Mouse (Mus musculus): ENCODE data around the gene Dpep2nb.
"Not testable (repeated sequence)": the region's sequence is repeated elsewhere in the genome, so short reads cannot be mapped to it uniquely, and the experiment has no call there.

Gene Dpep2nb

DNA sequence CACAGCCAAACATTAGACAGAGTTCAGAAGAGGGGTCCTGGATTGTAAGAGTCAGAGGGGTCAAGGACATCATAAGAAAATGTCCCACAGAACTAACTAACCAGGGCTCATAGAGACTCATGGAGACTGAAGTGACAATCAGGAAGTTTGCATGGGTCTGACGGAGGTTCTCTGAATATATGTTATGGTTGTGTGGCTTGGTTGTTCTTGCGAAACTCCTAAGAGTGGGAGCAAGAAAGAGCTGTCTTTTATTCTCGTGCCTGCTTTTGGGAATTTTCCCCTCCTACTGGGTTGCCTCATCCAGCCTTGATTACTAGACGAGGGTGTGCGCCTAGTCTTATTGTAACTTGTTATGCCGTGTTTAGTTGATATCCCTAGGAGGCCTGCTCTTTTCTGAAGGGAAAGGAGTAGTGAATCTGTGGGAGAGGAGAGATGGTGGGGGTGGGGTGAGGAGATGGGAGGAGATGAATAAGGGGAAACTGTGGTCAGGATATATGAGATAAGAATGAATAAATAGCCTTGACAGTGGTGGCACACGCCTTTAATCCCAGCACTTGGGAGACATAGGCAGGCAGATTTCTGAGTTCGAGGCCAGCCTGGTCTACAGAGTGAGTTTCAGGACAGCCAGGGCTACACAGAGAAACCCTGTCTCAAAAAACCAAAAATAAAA is 1.1 kb downstream of the Dpep2nb start:
- no peak for DNase-seq

DNA sequence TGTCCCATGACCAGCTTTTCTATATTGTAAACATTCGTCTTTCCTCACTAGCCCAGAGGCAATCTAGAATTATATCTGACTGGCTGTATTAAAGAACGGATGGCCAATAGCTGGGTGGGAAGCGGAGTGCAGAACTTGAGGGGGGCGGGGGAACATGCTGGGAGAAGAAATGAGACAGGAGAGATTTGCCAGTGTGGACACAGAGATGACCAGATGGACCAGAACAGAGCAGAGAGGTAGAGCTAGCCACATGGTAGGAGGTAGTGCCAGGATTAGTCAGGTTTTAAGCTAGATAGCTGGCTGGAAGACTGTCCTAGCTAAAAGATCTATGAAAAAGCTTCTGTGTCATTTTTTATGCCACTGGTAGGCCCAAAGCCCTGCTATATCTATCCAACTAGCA is 3.9 kb downstream of the Dpep2nb start:
- no peak for DNase-seq

DNA sequence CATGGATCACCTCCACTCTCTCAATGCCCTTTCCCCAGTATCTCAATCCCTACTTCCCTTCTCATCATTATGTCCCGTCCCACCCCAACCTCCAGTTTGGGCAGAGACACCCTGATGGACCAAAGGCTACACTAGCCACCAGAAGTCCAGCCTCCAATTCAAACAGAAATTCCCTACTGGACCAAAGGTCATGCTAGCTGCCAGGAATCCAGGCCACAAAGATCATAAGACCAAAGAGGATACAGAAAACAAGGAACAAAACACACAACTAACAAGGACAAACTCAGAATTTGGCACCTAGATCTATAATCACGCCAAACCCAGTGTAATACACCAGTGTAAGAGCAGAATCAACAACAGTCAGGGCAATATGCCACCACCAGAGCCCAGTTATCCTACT is 6.8 kb downstream of the Dpep2nb start:
- no peak for DNase-seq

DNA sequence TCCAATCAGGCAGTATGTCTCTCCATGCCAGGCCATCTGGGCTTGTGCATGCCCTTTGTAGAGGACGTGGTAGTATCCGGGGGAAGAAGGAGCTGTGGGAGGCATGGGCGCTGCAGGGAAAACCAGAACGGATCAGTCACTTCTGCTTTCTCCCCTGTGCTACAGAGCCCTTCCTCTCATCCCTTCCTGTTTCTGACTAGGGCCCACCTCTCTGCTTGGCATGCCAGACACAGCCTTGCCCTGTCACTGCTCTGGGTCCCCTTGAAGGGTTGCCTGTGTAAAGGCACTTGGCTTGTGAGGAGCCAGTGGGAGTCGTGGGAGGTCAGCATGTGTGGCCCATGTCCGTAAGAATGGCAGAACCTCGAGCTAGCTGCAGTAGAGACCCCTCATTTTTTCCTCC is 9.4 kb downstream of the Dpep2nb start:
- DNase-seq = no peak

DNA sequence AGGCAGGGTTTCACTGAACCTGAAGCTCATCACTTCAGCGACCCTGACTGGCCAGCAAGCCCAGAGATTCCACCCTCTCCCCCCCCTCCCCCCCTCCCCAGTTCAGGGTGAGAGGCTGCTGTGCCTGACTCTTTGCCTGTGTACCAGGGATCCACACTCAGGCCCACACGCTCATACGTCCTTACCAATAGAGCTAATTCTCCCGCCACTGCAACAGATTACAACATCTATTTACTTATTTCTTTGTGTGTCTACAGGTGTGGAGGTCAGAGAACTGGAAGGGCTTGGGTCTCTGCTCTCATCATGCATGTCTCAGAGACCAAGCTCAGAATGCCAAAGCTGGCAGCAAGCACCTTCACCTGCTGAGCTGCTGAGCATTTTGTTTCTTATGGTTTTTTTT is 12.5 kb downstream of the Dpep2nb start:
- DNase-seq = no peak

DNA sequence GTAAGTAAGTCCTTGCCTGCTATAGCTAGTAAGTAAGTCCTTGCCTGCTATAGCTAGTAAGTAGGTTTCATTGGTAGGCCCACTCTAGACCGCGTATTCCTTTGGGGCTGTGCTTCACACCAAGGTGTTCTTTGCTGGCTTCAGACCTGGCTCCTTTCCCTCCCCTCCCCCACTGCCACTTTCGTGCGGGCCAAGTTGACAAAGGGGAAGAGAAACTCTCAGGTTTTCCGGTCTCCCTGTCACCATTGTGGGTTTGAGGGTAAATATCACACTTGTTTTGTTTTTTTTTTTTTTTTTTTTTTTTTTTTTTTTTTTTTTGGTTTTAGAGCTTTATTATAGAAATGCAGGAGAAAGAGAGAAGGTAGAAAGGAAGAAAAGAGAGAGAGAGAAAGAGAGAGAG is 13.3 kb downstream of the Dpep2nb start:
- no peak for DNase-seq

DNA sequence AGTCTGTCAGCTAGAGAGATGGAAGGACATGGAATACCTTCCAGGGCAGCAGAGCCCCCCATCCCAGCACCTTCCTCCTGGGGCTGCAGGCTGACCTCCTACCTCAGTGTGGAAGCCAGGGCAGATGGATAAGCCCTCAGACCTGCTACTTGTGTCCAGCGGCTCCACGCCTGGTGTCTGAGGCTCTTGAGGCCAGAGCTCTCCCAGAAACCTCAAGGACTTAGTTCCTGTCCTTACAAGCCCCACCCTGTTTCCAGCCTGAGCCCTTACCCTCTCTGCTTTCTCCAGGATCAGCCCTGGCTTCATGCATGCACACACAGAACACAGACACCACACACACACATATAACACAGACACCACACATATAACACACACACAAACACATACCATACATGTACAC is 14.2 kb downstream of the Dpep2nb start:
- DNase-seq = no peak

DNA sequence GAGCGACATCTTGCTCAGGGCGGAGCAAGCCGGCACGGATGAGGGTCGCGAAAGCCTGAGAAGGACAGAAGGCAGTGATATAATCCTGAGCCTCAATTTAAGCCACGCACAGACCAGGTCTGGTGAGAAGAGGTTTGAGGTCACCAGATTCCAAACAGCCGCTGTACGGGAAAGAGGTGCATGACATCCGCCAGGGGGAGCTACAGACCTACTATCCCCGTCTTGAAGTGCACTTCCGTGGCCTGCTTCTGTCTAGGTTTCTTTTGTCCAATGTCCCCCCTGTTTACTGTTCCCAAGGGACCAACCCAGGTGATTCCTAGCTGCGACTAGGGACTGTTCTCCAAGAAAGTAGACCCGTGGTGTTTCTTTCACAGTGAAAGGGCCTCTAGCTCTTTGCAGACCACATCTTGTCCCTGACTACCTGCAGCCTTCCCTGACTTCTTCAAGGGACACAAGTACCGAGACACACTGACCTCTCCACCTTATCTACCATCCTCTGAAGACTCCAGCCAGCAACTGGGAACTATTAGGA is 14.9 kb downstream of the Dpep2nb start, which contains the start of gene Dus2:
Gene Dus2 (plus strand): TSS at position 482 of the 532 bp plus-strand sequence.
- peak; percentile 90 for DNase-seq

DNA sequence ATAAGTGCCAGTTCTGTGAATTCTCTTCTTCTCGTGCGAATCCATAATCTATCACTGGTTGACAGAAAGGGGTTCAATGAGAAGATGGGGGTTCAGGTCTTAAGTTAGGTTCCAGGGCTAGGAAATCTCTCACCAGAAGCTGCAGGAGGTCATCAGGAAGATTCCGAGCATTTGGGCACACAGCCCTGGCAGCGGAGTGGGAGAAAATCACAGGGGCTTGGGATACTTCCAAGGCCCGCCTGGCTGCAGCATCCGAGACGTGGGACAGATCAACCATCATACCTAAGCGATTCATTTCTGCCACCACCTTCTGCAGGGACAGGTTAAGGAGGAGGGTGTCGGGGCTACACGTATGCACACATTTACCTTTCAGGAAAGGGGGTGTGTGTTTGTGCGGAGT is 17.2 kb downstream of the Dpep2nb start:
- DNase-seq = no peak

DNA sequence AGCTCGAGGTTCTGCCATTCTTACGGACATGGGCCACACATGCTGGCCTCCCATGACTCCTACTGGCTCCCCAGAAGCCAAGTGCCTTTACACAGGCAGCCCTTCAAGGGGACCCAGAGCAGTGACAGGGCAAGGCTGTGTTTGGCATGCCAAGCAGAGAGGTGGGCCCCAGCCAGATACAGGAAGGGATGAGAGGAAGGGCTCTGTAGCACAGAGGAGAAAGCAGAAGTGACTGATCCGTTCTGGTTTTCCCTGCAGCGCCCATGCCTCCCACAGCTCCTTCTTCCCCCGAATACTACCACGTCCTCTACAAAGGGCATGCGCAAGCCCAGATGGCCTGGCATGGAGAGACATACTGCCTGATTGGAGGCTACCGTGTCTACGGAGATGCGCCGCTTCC is 22.4 kb downstream of the Dpep2nb start:
- DNase-seq = not testable (repeated sequence)

DNA sequence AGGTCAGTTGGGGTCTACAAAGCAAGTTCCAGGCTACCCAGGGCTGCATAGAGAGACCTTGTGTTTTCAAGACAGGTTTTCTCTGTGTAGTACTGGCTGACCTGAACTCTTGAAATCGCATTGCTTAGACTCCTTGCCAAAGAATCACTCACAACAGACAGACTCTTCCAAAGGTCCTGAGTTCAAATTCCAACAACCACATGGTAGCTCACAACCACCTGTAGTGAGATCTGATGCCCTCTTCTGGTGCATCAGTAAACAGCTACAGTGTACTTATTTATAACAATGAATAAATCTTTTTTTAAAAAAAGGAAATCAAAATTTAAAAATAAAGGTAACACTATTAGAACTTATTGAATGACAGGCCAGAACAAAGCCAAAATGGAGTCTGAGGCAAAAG is 24.6 kb downstream of the Dpep2nb start:
- no peak for DNase-seq

DNA sequence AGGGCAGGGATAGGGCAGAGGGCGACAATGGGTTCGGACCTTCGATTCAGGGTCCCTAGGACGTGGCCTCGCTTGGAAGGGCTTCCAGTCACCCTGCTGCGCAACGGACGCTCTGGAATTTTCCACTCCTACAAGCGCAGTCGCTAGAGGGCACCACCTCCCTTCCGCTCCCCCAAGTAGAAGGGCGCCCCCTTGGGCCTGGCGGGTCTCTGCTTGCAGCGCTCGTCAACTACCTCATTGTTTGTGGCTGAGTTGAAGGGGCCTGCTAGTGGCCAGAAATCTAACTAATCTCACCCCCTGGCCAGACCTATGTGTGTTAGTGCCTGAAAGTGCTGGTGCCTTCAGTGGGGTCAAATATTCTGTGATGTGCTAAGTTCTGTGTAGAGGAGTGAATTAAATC is 26.4 kb downstream of the Dpep2nb start, which contains the start of gene Dpep3:
Gene Dpep3 (minus strand): TSS at position 105 of the 400 bp plus-strand sequence.
- DNase-seq = no peak

DNA sequence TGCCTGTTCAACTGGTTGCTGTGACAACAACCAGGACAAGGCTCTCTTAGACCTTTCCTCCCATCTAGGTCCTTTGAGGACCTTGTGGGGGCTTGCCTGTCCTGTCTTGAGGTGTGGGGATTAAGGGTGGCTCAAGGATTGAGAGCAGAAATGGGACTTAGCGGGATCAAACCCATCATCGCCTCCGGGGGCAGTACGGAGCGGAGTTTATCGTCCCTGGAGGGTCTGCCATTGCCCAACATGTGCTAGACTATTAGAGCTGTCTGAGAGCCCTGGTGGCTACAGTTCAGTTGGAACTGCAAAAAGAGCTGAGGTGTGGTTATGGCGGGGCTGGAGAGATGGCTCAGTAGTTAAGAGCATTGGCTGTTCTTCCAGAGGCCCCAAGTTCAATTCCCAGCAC is 30.4 kb downstream of the Dpep2nb start:
- DNase-seq = no peak

DNA sequence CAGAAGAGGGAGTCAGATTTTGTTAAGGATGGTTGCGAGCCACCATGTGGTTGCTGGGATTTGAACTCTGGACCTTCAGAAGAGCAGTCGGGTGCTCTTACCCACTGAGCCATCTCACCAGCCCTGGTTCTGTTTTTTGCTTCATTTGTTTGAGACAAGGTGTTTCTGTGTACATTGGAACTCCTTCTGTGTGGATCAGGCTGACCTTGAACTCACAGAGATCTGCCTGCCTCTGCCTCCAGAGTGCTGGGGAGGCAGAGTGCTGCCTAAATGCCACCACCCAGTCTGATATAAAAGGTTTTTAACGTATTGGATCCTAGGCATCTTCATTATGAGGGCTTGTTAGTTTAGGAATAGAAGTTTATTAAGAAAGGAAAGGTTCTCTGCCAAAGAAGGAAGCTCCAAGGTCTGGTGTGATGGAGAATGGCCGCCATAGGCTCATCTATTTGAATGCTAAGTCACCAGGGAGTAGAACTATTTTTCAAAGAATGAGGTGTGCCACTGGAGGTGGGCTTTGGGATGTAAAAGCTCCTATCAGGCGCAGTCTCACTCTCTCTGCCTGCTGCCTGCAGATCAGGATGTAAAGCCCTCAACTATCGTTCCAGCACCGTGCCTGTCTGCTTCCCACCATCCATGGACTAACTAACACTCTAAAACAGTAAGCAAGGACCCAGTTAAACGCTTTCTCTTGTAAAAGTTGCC is 34.6 kb downstream of the Dpep2nb start:
- DNase-seq = no peak

DNA sequence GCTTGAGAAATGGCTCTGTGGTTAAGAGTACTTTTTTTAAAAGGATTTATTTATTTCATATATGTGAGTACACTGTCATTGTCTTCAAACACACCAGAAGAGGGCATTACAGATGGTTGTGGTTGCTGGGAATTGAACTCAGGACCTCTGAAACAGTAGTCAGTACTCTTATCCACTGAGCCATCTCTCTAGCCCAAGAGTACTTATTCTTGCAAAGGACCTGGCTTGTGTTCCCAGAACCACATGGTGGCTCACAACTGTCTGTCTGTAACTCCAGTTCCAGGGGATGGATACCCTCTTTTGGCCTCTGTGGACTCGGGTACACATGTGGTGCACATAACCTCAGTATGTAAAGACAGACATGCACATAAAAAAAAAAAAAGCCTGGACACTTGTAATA is 36.4 kb downstream of the Dpep2nb start:
- no peak for DNase-seq

DNA sequence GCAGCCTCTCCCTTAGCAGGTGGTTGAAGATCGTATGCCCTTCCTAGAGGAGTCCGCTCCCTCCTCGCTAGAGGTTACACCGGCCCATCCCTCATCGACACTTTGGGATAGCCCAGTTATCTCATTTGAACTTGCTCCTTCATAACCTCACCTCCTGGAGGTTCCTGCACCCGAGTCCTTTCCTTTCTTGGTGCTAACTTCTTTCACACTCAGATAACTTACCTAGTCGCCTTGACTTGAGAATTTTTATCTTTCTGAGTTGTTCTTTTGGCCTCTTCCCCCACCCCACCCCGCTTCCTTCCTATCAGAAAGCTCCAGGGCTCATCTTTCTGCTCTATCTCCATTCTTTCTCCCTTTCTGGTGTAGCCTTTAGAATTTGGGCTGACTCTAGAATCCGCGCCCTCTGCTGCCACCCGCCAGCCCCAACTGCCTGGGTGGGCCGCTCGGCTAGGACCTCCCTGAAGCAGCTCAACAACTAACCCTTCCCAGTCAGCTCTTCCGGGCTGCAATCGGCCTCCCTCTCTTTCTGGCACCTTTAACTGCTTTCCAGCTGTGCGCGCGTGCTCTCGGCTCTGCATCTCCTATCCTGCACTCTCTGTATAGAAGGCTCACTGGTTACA is 39.0 kb downstream of the Dpep2nb start:
- DNase-seq = peak; percentile 65

DNA sequence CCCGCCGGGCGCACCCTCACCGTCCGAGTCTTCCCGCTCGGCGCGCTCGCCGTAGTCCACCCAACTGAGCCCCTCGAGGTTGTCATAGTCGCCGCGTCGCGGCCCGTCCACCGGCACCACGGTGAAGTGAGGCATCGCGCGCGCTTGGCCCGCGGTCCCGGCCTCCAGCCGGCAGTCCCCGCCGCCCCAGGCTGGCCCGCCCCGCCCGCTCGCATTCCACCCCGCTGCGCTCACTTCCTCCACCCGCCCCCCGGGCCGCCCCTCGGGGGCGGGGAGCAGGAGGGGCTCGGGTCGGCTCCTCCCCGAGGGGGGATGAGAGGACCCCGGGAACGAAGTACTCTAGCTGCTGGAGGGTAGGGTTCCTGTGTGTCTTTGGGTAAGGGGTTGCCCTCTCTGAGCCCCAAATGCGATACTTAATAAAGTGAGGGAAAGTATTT is 39.9 kb downstream of the Dpep2nb start, which contains the start of gene Slc12a4:
Gene Slc12a4 (minus strand): TSS at position 193 of the 437 bp plus-strand sequence.
- peak; percentile 92 for DNase-seq

DNA sequence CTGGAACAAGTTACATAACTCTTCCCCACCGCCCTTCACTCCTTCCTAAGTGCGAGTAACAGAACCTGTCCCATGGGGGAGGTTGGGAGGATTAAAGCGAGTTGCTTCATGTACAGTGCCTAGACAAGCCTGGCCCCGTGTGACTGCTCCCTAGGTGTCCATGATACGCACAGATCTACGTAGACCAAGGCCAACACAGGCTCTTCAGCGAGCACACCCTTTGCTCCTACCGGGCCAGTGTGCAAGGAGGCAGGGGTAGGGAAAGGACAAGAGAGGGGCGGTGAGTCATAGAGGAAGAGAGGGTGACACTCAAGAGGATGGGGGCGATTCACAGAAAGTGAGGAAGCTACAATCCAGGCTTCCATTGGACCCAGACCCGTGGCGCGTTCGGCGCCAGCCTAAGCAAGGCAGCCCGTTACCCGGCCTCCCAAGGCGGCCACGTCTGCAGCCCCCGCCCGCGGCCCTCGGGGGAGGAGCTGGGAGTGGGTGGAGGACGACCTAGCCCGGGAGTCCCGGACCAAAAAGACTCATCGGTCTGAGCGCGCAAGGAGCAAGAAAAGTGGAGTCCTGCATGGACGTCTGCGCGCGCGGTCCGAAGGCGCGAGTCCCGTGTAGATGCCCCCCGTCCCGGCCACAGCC is 40.4 kb downstream of the Dpep2nb start:
- DNase-seq = peak; percentile 50

DNA sequence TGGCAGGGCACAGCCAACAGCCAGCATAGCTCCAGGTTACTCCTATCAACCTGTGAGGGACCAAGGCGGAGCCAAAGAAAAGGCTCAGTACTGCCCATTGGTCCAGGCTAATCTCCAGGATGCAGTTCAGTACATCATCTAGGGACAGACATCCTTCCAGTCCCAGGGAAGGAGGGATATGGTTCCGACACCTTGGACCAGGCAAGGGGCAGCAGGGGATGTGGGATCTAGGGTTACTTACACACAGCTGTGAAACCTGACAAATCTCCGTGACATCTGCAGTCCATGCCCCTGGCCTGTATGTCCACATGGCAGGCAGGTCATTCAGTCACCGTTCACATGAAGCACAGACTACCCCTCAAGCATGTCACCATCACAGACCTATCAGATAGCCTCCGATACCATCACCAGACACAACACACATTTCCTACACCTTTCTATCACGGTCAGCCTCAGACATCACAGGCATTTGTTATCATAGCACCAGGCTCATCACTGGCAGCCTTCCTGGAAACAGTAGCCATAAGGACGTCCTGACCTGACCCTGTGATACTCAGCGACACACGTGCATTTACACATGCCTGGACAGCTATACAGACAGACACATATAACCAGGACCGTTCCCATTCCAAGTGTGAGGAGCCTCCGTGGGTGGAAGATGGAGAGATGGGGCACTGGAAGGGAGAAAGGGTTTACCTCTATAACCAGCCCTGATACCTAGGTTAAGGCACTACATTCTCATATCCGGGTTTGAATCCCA is 41.1 kb downstream of the Dpep2nb start:
- DNase-seq = no peak

DNA sequence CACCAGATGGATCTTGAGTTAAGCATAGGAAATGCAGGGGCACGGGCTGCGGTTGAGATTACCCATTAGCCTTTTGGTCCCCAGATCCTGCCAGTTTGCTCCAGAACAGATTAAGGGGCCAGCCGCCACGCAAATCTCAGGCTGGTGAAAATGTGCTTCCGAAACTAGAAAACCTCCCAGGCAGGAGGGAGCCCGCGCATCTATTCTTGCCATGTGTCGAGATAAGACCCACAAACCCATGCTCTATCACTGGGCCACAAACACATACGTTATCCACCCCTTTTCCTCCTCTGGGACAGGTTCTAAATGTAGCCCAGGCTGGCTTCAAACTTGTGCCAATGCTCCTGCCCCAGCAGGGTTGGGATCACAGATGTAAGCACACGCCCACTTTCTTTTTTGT is 44.2 kb downstream of the Dpep2nb start:
- DNase-seq = no peak

DNA sequence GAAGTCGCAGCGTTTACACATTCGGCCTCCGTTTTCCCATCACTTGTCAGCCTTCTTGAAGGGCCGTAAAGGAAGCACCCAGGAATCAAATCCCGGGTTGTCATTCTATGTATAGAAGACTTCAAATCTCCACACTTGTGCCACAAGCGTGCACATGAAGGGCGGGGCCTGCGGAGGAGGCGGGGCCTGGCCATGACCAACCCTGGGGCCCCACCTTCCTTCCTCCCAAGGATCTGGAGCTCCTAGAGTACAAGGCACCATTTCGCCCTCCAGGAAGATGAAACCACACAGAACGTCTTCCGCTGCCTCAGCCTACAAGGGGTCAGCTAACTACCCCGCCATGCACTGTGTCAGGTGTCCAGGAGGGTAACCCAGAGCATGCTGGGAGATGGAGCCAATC is 44.7 kb downstream of the Dpep2nb start:
- no peak for DNase-seq

DNA sequence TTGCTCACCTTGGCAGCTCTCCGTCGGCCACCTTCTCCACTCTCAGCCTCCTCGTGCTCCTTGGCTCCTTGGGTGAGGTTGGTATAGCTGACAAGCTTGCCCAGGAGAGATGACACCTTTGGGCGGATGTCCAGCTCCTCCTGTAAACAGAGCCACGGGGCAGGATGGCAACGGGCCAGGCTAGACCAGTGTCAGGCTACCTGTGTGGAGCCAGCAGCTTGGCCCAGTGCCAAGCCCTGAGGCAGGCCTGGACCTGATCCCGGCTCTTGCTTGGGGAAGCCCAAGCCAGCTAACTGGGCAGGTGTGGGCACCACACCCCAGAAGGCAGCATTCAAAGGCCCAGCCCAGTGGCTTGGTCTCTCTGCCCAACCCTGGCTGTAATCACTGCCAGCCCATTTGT is 46.4 kb downstream of the Dpep2nb start:
- no peak for DNase-seq

All from embryo, embryonic 11 days (tissue).